Mouse (Mus musculus): ENCODE measurements at regions not wholly inside any gene's neighbourhood (a gene's known extent, or its start where the extent isn't known, plus 50 kb on each side); places are given as distances from the start of the nearest gene placed in this dataset.

- no peak for TF ChIP-seq CTCF (IDR thresholded peaks at IDR 0.05; ENCODE audit: low read depth)
- no peak for TF ChIP-seq EP300 (optimal IDR thresholded peaks at IDR 0.05)
Observed at GRCm38 (mm10) chr5:106285152-106285551, 172.8 kb downstream of the Barhl2 start.
